ENCODE assay signal across 9 mouse cellular contexts in genomic region chr17:33552964-33553363, GRCm38 (mm10). TPM values are rescaled to one million over a fixed set of nuclear protein-coding genes. Genes with fewer than 3 reads are reported as not detected.
DNase-seq lines count a peak whose midpoint lies in the region; ATAC-seq and TF ChIP-seq lines count a peak whose summit lies in the region.
"Had no signal": no experiment of that assay in that cellular context is flagged by ENCODE, and none has a peak within 500 bp of the region (broad histone marks: within the 10 kb centered on the region; RNA-seq: fewer than 3 reads in every experiment).

No protein-coding gene starts in this region.

- no peaks in the 10 kb centered on the region for H3K27me3 ChIP-seq in limb, embryonic 10.5 days (ENCODE audit: low read depth, poor library complexity, severe bottlenecking)
- H3K27me3 ChIP-seq in midbrain, postnatal 0 days (ENCODE audit: insufficient read depth, low read length), result no peaks in the 10 kb centered on the region

- H3K4me2 ChIP-seq in midbrain, postnatal 0 days (ENCODE audit: low read depth, low read length, poor library complexity, severe bottlenecking), result no peak overlapping the region

- peak; percentile 69 for TF ChIP-seq CTCF in midbrain, postnatal 0 days (IDR thresholded peaks at IDR 0.05)

- peaks cover 66% of the 10 kb centered on the region for H3K36me3 ChIP-seq in limb, embryonic 10.5 days
- peaks cover 26% of the 10 kb centered on the region for H3K36me3 ChIP-seq in midbrain, postnatal 0 days (ENCODE audit: insufficient read depth, low read length)

- H3K4me1 ChIP-seq in limb, embryonic 10.5 days, result no peaks in the 10 kb centered on the region
- H3K4me1 ChIP-seq in midbrain, postnatal 0 days (ENCODE audit: insufficient read depth, low read length), result no peaks in the 10 kb centered on the region

- H3K9me3 ChIP-seq in limb, embryonic 10.5 days (replicated peaks), result no peaks in the 10 kb centered on the region
- no peaks in the 10 kb centered on the region for H3K9me3 ChIP-seq in midbrain, postnatal 0 days (ENCODE audit: low read length)

- DNase-seq in cerebellum, adult 11-12 months, result peak; percentile 19
- no peak for DNase-seq in cerebellum, adult 18-20 months
- peak; percentile 54 for DNase-seq in left cerebral cortex, postnatal 4 days
- no peak for DNase-seq in left cerebral cortex, adult 9 months (ENCODE audit: low spot score in 2 of 2)
- DNase-seq in embryo, embryonic 11 days, result peak; percentile 70
- DNase-seq in limb, embryonic 10.5 days (ENCODE audit: low spot score), result peak; percentile 59
- DNase-seq in midbrain, postnatal 0 days (ENCODE audit: low spot score), result peak; percentile 34

- H3K9ac ChIP-seq in midbrain, postnatal 0 days (replicated peaks; ENCODE audit: low read length, poor library complexity, severe bottlenecking), result no peak overlapping the region

- intact Hi-C loops in left cerebral cortex, postnatal 4 days (cut with DNase I), result no loop called here

- H3K27ac ChIP-seq in limb, embryonic 10.5 days, result no peak overlapping the region
- no peak overlapping the region for H3K27ac ChIP-seq in midbrain, postnatal 0 days (ENCODE audit: low read depth, low read length)

- H3K4me3 ChIP-seq in limb, embryonic 10.5 days, result no peak overlapping the region
- no peak overlapping the region for H3K4me3 ChIP-seq in midbrain, postnatal 0 days (ENCODE audit: low read depth, low read length)
- H3K4me3 ChIP-seq: myocyte had no signal

- ATAC-seq in midbrain, postnatal 0 days (ENCODE audit: low FRiP score), result peak; percentile 36; the same call in 1 of the 2 replicates
- no peak for ATAC-seq in monocyte, adult 5-6 weeks (replicated peaks; ENCODE audit: insufficient number of reproducible peaks, low FRiP score, low TSS enrichment, poor library complexity, severe bottlenecking)

- 44% methylated on average over 4 of the region's 4 CpGs for WGBS in limb, embryonic 10.5 days
- WGBS in midbrain, postnatal 0 days, result 53% methylated on average over 4 of the region's 4 CpGs

RNA-seq across cellular contexts. Expression of gene Myo1f, which starts 2.5 kb away (rescaled TPM):
- 1 to 10 TPM in 1 of 2 experiments, under 1 TPM in 1; 0.92 to 1.3 TPM for total RNA-seq in left cerebral cortex, postnatal 4 days (2021)
- polyA plus RNA-seq in limb, embryonic 10.5 days (2016; fragmentation: Nextera tagmentation; extraction: Ambion mirVana), result 1.2 and 2.0 TPM in 2 replicates
- 1.3 TPM in 2 replicates for total RNA-seq in midbrain, postnatal 0 days (2014; rRNA removed)
- 1.2 TPM in 2 replicates for polyA plus RNA-seq in midbrain, postnatal 0 days (2015; fragmentation: Nextera tagmentation; extraction: Ambion mirVana)
- 541 to 588 TPM (median 587 TPM) in 3 replicates for total RNA-seq in monocyte, adult 5-6 weeks (2017)
- polyA plus RNA-seq: myocyte had no signal

RNA-seq across cellular contexts. Expression of gene Adamts10, which starts 29.0 kb away (rescaled TPM):
- 10 to 100 TPM; 63.9 to 64.7 TPM for total RNA-seq in left cerebral cortex, postnatal 4 days (2021)
- 71.5 and 103 TPM in 2 replicates for polyA plus RNA-seq in limb, embryonic 10.5 days (2016; fragmentation: Nextera tagmentation; extraction: Ambion mirVana)
- total RNA-seq in midbrain, postnatal 0 days (2014; rRNA removed), result 56.3 and 78.3 TPM in 2 replicates
- polyA plus RNA-seq in midbrain, postnatal 0 days (2015; fragmentation: Nextera tagmentation; extraction: Ambion mirVana), result 36.9 and 39.1 TPM in 2 replicates
- total RNA-seq in monocyte, adult 5-6 weeks (2017), result 71.1 to 159 TPM (median 83.0 TPM) in 3 replicates

Comparison
In these comparisons a context has a peak if more than half of its experiments do, and no peak if none do; other contexts are left out.
1. DNase-seq: peak in cerebellum, adult 11-12 months (single experiment), left cerebral cortex, postnatal 4 days (single experiment), embryo, embryonic 11 days (single experiment), limb, embryonic 10.5 days (single experiment) and midbrain, postnatal 0 days (single experiment); none in cerebellum, adult 18-20 months (0 of 2) and left cerebral cortex, adult 9 months (0 of 2).
2. RNA of gene Myo1f, which starts 2.5 kb away (total RNA-seq): 541 to 588 TPM in monocyte, adult 5-6 weeks; 0.92 to 1.3 TPM in left cerebral cortex, postnatal 4 days and 1.3 TPM in midbrain, postnatal 0 days; every median in the first group is over 100 times any median in the second.